Mouse (Mus musculus): ENCODE data around the gene Slc46a2.
A peak's percentile ranks its signal among the peaks of the same experiment; 100 is the strongest.

The Slc46a2 gene

DNA sequence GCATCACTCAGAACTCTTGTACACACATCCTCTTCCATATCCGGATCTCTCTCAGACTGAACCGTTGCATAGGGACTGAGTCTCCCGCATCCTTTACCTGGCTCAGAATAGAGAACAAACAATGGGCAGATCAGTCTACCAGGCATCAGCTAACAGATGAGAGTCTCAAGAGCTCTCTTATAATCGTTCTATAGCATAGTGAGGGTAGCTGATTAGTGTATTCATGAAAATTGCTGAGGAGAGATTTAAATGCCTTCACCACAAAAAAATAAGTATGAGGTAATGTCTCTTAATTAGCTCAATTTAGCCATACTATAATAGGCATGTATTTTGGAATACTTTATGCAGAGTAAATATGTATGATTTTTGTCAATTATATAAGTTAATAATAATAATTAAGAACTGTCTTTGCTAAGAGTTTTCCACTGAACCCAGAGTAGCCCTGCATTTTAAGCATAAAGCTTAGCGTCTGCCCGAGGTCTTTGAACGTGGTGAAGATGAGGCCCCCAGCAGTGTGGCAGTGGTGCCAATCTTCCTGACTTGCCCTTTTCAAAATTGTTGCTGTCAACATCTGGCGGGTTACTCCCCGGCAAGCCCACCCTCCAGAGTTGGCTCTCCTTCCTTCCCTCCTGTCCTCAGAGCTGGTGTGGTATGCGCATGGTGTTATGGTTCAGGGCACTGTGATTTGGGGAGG, 23.0 kb downstream of the Slc46a2 start:
- DNase-seq (ENCODE audit: extremely low spot score) = no peak

DNA sequence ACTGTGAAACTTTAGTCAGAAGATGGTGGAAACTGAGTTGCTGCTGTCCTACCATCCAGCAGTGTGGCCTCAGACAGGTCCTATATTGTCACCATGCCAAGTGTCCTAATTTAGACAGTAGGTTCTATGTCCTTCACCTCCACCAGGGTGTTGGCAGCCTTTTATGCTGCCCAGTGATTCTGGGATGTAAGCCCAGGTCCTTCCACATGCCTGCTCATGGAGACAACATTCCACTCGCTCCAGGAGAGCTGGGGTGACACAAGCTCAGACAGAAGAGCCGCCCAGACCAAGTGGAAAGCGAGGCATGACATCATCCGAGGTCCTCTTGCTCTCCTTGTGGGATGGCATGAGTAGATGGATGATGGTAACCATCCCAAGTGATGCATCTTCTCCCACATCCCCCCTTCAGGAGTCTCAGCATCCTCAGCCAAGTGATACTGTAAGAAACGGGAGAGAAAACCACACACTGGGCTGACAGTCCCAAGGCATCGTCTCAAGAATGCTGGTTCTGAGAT, 24.7 kb downstream of the Slc46a2 start:
- no peak for DNase-seq (ENCODE audit: extremely low spot score)

DNA sequence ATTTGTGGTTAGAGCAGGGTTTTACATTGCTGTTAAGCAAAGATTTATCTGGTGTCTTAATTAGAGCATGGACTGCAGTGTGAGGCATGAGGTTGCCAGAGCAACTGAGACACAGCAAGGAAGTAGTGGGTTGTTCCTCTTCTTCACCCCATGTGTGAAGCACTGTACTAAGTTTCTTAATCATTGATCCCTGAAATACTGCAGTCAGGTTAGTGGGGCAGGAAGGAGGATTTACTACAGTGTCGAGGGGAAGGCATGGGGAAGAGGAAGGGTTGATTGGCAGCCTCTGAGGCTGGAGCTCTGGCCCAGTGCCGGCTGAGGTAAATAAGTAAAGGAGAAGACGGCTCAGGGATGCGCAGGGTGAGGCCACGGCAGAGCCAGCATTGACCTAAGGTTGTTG, 26.8 kb downstream of the Slc46a2 start:
- DNase-seq (ENCODE audit: extremely low spot score) = no peak

DNA sequence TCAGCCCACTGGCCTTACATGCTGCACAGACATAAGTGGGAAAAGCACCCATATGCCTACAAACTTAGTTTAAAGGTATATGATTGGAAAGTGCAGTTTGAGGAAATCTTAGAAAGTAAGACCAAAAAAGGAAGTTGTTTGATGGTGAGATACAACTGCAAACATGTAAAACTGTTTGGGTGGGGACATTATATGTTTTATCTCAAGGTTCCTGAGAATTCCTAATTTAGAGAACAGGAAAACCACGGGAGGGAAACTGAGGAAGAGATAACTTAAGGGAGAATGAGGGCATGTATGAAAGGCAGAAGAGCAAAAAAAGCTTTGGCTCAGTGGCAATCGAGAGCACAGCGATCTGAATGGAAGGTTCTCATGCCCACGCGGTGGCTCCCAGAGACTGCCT, 27.8 kb downstream of the Slc46a2 start:
- DNase-seq (ENCODE audit: extremely low spot score) = no peak

DNA sequence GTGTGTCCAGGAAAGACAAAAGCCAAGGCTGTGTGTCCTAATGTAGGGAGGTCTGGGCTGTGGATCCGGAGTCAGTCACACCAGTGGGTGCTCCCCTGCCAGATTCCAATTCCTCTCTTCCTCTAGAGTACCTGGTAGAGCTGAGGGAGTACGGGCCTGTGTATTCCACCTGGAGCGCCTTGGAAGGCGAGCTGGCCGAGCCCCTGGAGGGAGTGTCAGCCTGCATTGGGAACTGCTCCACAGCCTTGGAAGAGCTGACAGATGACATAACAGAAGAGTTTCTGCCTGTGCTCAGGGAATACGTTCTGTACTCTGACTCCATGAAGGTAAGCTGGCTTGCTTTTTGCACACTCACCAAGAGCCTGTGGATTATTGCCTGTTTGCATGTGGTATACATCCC, 28.6 kb downstream of the Slc46a2 start:
- no peak for DNase-seq (ENCODE audit: extremely low spot score)

DNA sequence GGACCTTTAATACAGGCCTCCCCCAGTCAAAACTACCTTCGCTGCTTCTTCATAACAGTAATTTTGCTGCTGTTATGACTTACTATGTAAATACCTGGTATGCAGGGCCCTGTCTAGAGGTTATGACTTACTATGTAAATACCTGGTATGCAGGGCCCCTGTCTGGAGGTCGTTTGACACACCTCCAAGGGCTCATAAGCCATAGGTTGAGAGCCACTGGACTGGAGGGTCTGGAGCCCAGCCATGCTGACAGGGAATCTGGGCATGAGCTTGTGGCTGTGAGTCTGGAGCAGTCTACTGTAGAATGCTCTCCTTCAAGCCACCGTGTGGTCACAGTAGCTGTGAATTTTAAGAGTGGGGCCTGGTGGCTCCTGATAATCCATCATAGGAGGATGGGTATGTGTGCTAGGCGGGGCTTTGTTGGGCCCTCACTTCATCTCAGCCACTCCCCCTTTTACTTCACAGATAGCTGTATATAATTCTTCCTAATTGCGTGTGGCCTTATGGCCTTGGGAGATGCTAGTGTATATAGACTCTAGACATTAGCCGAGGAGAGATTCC, 30.6 kb downstream of the Slc46a2 start:
- no peak for DNase-seq (ENCODE audit: extremely low spot score)

DNA sequence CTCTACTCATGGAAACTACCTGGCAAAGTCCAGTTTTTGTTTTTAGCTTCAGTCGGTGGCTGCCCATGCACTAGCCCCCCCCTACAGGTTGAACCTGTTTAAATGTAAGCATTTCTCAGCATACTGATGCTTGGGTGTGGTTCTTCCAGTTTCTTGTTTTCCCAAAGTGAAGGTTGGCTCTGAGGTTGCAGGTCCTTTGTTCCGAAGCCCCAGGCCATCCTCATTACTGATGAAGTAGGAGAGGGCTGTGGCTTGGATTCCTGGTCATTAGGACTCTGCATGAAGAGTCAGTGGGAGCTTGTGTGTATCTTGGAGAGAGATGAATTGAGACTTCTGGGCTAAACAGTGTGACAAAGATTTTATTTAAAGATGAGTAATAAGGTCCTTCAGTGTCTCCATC, 33.6 kb downstream of the Slc46a2 start:
- DNase-seq (ENCODE audit: extremely low spot score) = no peak

DNA sequence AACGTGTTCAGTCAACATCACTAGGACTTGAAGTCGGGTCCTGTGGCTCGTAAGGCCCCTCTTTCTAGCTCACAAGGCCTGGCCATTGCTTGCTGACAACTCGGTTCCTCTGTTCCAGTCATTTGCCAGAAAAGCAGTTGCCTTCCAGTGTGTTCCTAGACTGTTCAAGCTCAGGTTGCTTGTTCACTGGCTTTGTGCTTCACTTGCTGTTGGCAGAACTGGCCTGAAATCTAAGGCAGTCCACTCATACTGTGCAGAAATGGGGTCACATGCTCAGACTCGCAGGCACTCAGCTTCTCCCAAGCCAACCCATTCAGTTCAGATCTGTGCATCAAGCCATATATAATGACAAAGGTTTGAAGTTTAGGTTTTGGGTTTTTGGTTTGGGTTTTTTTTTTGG, 34.1 kb downstream of the Slc46a2 start:
- no peak for DNase-seq (ENCODE audit: extremely low spot score)

DNA sequence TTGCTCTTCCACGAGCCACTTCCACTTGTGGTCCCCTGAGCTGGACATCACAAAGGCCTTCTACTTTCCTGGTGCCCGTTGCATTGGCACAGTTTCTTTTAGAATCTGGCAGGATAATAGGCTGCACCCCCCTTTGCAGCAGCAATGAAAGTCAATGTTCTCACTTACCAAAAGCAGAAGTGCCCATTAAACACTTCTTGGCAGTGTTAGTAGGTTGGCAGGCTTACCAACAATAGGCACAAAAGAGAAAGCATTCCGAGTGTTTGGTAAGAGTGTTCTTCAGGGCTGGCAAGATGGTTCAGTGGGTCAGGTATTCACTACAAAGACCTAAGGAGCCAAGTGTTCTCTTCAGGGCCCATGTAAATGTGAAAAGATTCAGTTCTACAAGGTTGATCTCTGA, 35.4 kb downstream of the Slc46a2 start:
- no peak for DNase-seq (ENCODE audit: extremely low spot score)

DNA sequence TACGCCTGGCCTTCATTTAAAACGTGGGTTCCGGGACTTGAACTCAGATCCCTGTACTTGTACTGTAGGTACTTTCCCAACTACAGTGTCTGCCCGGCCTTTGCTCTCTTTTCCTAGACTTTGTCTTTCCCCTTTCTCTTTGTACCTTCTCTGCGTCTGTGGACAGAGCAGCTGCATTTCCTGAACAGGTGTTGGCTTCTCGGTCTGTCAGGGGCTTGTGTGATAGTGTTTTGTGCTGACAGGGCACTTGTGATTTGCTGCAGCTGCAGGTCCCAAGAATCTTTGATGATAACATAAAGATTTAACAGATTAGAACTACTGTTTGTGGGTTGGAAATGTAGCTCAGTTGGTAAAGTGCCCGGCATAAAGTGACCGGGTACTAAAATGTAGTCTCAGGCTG, 36.3 kb downstream of the Slc46a2 start:
- DNase-seq (ENCODE audit: extremely low spot score) = no peak

DNA sequence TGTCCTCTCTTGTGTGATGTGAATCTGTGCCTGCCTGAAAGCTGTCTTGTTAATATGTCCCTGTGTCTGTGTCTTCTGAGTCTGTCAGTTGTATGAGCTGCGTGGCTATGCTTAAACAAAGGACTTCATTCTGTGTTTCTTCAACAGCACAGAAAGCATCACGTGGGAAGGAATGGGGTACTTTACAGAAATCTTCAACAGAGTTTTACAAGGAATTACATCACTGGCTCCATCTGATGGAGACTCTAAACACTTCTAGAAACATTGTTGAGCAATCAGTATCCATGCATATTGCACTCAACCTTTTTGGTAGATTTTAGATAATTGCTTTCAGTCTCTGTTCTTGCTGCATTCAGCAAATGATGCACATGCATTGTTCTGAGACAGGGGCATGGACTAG, 37.8 kb downstream of the Slc46a2 start:
- no peak for DNase-seq (ENCODE audit: extremely low spot score)

DNA sequence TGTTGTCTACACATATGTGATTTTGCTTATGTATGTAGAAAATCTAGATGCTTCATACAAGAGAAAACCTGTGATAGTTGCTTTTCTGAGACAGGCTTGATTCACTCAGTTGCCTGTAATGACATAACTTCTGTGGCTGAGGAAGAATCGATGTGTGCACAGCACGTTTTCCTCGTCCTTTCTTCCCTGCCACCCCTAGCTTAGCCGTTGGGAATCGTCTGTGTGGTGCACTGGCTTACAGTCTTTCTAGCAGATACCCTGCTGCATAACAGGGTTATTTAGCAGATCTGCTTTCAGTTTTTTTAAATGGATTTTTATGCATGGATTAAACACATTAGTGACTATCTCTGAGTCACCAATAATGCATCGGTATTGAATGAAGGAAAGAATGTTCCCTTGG, 38.3 kb downstream of the Slc46a2 start:
- no peak for DNase-seq (ENCODE audit: extremely low spot score)

DNA sequence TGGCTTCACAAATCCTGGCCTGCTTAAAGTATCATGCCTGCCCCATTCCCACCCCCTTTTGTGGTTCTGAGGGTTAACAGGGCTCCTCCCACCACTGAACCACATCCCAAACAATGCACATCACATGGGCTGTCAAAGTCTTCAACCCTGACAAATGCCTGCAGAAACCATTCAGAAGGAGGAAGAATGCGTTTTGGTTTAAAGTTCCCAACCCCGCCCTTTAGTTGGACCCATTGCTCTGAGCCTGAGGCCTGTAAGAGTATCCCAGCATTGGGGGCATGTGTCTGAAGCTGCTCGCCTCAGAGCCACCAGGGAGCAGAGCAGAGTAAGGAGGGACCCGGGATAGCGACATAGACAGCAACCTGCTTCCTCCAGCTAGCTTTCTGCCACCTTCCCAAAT, 41.0 kb downstream of the Slc46a2 start:
- no peak for DNase-seq (ENCODE audit: extremely low spot score)

DNA sequence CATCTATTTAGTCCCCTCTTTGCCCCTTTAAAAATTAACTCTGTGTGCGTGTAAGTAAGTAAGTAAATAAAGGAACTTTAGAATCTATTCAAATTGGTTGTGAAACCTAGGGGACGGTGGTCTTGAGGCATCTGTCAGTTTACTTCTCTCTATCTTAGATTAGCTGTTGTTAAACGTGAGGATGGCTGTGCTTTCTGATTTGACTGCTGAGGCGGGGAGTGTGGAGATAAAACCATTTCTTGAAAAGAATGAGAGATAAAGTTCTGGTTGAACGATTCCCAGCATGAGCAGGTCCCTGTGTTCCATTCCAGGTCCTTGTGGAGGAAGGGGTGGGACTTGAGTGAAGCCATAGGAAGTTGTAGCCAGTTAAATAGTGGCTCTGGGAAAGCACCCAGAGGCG, 41.6 kb downstream of the Slc46a2 start:
- DNase-seq (ENCODE audit: extremely low spot score) = no peak

DNA sequence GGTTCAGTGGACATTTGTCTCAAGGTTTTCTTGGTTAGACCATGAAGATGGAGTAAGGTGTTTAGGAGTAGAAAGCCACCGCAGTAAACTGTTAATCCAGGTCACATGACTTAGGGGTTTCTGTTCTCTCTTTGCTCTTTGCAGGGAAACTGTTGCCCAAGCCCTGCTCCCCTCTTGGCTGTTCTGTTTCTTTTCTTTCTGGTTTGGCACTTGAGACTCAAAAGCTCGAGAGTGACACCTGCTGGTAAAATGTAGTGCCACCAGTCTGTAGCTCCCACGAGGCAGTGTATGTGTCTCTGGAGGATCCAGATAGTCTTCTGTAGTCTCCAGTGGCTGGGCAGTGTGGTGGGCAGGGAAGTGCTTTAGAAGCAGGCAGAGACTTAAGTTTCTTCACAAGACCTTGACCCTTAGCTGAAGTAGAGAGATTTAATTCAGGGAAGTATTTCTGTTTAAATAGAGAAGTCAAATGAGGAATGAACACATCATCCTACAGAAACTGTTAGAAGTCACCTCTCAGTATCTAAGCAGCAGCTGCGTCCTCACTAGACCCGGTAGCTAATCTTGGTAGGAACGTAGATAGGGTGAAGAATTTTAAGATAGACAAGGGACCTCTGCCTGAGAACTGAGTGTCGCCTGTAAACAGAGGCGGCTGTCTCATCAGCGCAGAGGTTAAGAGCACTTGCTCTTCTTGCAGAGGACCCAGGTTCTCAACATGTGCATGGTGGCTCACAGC, 43.8 kb downstream of the Slc46a2 start:
- peak; percentile 68 for DNase-seq (ENCODE audit: extremely low spot score)

DNA sequence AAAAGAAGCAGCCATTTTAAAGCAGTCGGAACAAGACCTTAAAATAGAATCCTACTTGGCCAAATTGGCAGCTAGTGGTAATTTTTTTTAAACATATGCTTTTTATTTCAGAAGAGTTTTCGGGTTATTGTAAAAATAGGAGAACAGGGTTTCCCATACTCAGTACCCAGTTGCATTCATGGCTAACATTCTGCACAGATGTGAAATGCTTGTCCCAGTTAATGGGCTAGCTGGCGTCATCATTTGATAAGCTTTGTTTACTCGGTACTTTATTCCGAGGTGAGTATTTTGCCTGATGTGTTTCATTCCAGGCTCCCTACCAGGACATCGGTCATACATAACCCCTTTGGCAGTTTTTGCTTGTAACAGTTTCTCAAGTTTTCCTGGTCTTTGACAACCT, 44.4 kb downstream of the Slc46a2 start:
- DNase-seq (ENCODE audit: extremely low spot score) = no peak

DNA sequence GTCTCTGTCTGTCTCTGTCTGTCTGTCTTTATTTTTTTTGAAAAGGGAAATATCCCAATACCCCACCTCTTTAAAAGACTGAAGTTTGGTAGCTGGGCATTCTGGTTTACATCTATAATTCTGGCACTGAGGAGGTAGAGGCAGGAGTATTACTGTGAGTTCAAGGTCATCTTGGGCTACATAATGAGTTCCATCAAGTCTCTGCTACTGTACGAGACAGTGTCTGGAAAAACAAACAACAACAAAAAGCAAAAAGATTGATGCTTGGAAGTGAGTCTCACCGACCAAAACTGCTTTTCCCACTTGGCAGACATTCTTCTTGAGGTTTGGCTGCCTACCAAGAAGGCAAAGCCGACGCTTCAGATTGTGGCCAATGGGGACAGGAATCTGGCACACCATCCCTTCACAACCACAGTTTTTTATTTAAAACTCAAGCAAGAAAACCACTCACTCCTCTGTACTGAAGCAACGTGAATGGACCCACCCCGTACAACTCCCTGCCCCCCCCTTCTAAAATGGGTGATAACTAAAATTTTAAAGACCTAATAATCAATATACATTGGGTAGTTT, 45.3 kb downstream of the Slc46a2 start:
- DNase-seq (ENCODE audit: extremely low spot score) = no peak

DNA sequence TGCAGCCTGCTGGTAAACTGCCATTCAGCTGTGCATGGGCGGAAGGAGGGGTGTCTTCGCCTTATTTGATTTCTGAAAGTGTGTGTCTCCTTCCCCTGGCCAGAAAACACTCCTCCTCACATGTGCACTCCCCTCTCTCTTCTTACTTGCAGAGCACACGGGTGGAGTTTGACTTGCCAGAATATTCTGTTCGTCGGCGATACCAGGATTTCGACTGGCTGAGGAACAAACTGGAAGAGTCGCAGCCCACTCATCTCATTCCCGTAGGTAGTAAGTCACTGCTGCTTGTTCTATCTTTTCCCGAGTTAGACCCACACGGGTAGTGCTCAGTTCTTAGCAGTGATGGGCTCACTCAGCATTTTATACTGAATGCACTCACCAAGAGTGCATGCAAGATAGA, 46.8 kb downstream of the Slc46a2 start:
- no peak for DNase-seq (ENCODE audit: extremely low spot score)

DNA sequence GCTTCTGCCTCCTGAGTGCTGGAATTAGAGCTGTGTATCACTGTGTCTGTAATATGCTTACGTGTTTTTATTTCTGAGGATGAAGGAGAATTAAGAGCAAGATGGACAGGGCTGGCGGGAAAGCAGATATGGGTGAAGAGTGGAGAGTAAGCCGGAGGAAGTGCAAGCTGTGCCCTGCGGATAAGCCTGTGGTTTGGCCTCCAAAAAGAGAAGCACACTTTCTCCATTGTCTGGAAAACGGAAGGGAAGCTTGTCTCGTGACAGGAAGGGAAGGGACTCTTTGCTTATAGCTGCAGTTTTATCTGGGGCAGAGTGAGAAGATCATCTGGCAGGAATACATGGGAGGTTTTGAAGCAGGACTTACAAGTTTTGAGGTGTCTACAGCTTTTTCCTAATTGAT, 51.0 kb downstream of the Slc46a2 start:
- DNase-seq (ENCODE audit: extremely low spot score) = no peak

DNA sequence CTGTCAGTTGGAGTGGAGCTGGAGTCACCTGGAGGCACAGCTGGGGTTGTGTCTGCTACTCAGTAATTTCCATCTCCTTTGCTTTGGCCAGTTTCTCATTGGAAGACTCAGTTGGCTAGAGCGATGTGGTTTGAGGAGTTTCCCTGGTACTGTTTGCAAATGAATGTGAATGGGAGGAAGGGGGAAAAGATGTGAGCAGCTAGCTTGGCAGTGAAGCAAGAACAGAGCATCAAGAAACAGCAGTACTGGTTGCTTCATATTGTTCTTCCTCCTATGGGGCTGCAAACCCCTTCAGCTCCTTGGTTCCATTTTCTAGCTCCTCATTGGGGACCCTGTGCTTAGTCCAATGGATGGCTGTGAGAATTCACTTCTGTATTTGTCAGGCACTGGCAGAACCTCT, 52.5 kb downstream of the Slc46a2 start:
- no peak for DNase-seq (ENCODE audit: extremely low spot score)

DNA sequence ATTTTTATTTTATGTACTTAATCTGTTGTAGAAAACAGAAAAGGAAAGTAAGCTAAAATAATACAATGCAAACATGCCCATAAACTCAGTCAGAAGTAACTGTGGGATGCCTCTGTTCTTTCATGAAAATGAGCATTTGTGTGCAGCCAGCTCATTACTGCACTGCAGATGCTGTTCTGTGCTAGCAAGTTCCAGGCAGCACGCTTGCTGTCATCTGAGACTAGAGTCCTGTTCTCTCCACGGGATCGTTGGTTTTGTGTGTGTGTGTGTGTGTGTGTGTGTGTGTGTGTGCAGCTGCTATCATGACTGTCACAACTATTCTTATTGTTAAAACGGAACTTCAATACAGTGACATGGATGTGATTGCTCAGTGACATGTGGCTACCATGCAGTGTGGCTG, 53.0 kb downstream of the Slc46a2 start:
- no peak for DNase-seq (ENCODE audit: extremely low spot score)

DNA sequence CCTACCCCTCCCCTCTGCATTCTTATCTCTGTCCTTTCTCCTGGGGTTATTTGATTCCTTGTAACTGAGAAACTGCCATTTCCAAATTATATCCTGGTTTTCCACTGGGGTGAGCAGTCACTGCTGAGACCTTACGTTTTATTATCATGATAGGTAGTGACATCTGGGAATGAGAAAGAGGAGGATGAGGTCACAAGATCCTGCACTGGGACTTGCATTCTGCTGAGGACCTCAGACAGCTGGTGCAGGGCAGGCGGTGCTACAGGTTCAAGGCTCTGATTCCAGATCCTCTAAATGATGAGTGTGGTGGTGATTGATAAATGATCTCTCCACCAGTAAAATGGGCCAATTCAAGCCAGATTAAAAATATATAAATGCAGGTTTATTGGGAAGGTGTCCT, 54.4 kb downstream of the Slc46a2 start:
- no peak for DNase-seq (ENCODE audit: extremely low spot score)
